Mouse (Mus musculus): ENCODE data around the gene Itgb5.

Gene Itgb5

GRCm38 (mm10) chr16:33916473-33917251 lies 87.2 kb downstream of the Itgb5 start:
- DNase-seq, result no peak

- no peak for DNase-seq
Observed at GRCm38 (mm10) chr16:33917390-33917789, 87.9 kb downstream of the Itgb5 start.

DNA sequence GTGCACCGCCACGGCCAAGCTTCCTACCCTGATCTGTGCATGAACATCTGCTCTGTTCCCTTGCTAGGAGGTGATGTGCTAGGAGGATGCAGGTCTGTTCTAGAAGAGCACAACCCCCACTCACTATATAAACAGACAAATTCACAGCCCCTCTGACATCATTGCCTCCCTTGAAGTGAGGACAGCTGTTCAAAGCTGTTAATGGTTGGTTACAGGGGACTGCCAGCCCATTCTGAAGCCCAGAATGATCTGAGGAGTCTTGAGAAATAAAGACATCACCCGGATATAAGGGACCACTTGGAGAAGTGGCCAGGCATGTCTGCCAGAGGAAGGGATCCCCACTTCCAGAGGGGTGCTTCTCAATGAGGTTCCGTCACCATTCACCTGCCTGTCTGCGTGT lies 88.5 kb downstream of the Itgb5 start:
- DNase-seq, result no peak

- DNase-seq, result no peak
Observed at GRCm38 (mm10) chr16:33921514-33921913, 92.0 kb downstream of the Itgb5 start.

GRCm38 (mm10) chr16:33922111-33923000 lies 92.9 kb downstream of the Itgb5 start:
- DNase-seq, result peak; percentile 44

DNA sequence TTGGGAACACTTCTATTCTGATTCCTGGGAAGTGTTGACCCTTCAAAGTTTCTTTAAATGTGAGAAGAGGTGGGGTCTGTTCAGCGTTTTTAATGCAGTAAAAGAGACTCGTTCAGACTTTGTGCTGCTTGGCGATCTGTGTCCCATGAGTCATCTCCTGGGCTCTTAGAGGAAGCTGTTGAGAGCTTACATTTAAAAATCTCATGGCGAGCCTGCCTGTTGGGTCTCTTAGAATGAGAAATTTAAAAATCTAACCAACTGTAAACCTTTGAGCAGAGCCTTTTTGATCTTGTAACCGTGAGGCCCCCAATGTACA lies 93.5 kb downstream of the Itgb5 start:
- no peak for DNase-seq

GRCm38 (mm10) chr16:33923758-33924157 lies 94.3 kb downstream of the Itgb5 start:
- DNase-seq, result no peak

DNA sequence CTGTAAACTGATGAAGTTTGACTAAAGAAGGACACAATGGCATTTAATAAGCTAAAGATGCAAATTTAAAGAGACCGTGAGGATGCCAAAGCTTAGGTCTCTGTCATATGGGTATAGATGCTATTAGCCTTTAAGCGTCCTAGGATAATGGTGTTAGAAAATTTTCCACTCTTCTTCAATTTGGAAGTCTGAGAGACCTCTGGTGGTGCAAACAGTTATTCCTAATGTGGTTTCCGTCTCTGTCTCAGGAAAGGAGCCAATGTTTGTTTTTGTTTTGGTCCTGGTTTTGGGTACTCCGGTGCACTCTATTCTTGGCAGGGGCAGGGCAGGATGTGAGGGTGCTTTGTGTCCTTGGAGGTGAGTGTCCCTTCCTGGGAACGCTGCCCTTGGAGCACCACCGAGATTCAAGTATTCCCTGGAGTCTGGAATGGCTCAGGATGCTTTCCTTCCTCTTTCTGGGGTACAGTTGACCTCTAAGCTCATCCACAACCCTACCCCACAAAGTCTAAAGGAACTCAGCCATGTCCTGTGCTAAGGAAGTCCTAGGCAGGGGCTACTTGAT lies 97.9 kb downstream of the Itgb5 start:
- DNase-seq, result no peak

DNA sequence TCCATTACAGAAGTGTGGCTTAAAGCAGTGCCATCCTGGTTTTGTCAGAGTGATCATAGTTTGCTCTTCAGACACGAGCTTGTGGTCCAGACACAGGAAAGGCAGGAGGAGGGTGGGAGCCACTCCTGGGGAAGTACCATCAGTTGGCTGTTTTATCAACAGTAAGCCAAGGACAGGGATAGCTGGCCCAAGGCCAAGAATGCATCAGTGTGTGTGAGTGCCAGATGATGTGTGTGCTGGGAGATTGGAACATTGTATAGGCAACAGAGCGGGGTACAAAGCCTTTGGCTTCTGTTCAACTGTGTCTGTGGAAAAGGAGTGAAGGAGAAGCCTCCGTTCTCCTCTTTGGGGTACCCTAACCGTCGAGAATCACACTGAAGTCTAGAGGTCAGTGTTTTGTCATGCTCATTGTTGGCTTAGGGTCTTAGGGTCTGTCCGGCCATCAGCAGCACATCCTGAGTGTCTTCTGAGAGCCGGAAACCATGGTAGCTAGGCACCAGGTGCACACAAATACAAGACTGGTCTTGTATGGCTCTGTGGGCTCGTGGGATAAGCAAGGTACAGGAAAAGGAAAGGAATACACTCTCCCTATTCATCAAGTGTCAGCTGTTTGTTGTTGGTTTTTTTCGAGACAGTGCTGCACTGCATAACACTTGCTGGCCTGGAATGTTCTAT lies 99.5 kb downstream of the Itgb5 start:
- DNase-seq, result no peak

GRCm38 (mm10) chr16:33930785-33931184 lies 101.3 kb downstream of the Itgb5 start:
- no peak for DNase-seq

DNA sequence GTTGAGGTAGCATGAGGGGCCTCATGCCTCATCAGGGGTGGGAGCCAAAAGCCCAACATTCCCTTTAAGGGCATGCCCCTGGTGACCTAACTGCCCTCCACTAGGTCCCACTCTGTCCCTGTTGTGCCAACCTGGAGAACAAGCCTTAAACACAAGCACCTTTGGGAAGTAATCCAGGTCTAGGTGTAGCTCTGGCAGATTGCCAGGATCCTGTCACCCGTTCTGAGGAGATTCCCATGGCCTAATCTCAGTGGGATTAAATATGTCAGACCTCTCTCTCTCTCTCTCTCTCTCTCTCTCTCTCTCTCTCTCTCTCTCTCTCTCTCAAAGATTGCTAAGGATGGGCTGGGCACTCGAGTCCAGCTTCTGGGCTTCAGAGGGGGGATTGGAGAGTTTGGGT lies 102.2 kb downstream of the Itgb5 start:
- no peak for DNase-seq

GRCm38 (mm10) chr16:33932126-33932525 lies 102.7 kb downstream of the Itgb5 start:
- DNase-seq, result no peak

- DNase-seq, result no peak
Observed at GRCm38 (mm10) chr16:33933411-33933810, 103.9 kb downstream of the Itgb5 start.

GRCm38 (mm10) chr16:33934701-33935406 lies 105.4 kb downstream of the Itgb5 start:
- DNase-seq, result no peak

- DNase-seq, result no peak
Observed at GRCm38 (mm10) chr16:33935407-33935785, 105.9 kb downstream of the Itgb5 start.

- no peak for DNase-seq
Observed at GRCm38 (mm10) chr16:33936885-33937284, 107.4 kb downstream of the Itgb5 start.

- no peak for DNase-seq
Observed at GRCm38 (mm10) chr16:33937567-33937966, 108.1 kb downstream of the Itgb5 start.

DNA sequence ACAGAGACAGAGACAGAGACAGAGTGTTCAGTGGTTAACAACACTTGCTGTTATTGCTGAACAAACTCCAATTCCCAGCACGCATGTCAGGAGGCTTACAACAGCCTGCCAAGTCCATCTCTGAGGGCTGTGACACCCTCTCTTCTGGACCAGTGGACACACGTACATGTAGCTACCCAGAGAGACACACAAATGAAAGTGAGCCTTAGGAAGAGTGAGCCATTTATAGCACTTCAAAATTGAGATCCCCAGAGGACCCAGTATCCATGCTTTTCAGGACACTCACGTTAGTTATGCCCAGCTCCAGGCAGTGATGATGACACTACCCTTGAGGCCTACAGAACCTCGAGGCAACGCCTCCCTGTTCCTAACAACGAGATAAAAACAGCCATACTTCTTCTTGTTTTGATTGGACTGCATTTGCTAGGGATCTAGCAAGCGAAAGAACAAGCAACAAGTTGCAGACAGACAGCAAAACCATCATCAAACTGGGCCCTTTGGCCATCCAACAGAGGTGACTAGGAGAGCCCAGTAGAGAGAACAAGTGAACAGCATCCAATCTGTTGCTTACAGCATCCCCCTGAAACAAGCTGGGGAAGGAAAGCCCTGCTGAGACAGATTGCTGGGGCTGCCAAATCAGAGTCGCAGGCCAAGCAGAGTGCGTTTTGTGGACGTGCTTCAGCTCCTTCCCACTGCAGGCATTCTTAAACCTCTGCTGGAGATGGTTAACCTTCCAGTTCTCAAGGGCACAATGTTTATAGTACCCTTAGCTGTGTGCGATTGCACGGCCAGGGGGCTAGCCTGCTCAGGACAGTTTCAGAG lies 109.1 kb downstream of the Itgb5 start:
- no peak for DNase-seq

DNA sequence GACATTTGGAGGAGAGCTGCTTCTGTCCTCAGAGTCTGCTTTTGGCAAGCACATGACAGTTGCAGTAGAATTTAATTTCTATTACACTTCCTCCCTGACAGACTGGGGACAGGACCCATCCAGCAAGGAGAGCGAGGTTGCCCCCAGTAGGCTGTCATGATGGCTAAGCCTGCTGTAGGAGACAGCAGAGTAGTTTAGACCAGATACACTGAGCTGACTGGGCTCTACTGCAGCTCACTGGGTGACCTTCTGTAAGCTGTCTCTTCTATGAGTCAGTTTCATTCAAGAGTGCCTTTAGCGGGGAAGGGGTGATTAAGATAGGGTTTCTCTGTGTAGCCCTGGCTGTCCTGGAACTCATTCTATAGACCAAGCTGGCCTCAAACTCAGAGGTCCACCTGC lies 109.7 kb downstream of the Itgb5 start:
- DNase-seq, result no peak

GRCm38 (mm10) chr16:33939636-33940035 lies 110.2 kb downstream of the Itgb5 start:
- DNase-seq, result no peak

DNA sequence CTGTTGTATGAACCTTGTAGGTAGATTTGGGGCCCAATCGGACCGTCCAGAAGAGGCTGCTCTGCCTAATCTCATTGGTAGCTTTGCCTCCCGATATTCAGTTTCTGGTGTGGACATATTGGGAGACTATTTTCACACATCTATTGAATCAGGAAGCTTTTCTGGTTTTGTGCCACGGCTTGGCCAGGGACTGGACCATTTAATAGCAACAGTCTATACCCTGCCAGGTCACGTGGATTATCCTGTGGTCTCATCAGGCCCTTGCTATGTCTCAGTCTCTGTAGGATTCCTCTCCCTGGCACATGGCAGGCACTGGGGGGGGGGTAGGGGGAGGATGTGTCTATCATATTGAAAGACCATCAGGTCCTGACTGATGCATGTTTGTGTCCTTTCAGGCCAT lies 110.6 kb downstream of the Itgb5 start:
- DNase-seq, result no peak

DNA sequence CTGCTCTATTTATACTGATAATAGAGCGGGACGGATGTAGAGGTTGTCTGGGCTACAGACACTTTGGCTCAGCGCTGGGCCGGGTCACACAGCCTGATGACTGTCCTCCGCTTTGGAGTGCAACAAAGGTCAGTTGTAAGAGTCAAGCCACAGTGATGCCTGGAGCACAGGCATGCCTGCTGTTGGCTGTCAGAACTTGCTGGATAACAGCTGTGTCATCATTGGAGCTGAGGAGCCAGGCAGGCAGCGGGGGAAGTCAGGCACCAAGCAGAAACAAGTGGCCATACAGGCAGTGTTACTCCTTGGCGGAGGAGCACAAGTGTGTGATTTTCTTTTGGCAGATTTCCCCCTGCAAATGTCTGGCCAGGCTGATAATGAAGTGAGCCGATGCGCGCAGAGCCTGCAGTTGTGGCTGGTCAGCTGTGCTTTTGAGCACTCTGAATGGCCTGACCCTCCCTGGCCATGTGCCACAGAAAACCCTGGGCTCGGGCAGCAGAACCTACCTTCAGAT lies 111.9 kb downstream of the Itgb5 start:
- no peak for DNase-seq

Data from thymus, postnatal 14 days (tissue).